Mouse (Mus musculus) heart, embryonic 11.5 days (tissue): ENCODE results near the gene Col23a1. TPM values are rescaled to one million over a fixed set of nuclear protein-coding genes. Genes with fewer than 3 reads are reported as not detected.
"Not testable (repeated sequence)": the region's sequence is repeated elsewhere in the genome, so short reads cannot be mapped to it uniquely, and the experiment has no call there.

Experiments
- ATAC-seq: fragments of 200-750 bp; cut with Nextera tagmentation; replicated peaks from 2 replicates; pipeline ENCODE4 v1.8.0; 2017; ENCODE audit warnings: moderate library complexity; ENCODE audit not compliant: insufficient number of reproducible peaks, low FRiP score, low TSS enrichment
- H3K27ac ChIP-seq: fragments of 300-500 bp; sonication (generic); 2 replicates; pipeline ENCODE4 v1.5.1; 2014; ENCODE audit warnings: mild to moderate bottlenecking, low read depth, low read length
- H3K27me3 ChIP-seq: fragments of 300-500 bp; sonication (generic); 2 replicates; pipeline ENCODE4 v1.6.1; 2014; ENCODE audit warnings: mild to moderate bottlenecking, low read length, mixed read lengths; ENCODE audit not compliant: control insufficient read depth, insufficient read depth
- H3K36me3 ChIP-seq: fragments of 300-500 bp; sonication (generic); 2 replicates; pipeline ENCODE4 v1.6.1; 2014; ENCODE audit warnings: mild to moderate bottlenecking, low read length, moderate library complexity, mixed read lengths; ENCODE audit not compliant: control insufficient read depth, insufficient read depth
- H3K4me1 ChIP-seq: fragments of 300-500 bp; sonication (generic); 2 replicates; pipeline ENCODE4 v1.6.1; 2014; ENCODE audit warnings: low read length; ENCODE audit not compliant: control insufficient read depth, insufficient read depth
- H3K4me2 ChIP-seq: fragments of 300-500 bp; sonication (generic); 2 replicates; pipeline ENCODE4 v1.6.1; 2014; ENCODE audit warnings: mild to moderate bottlenecking, moderate library complexity
- H3K4me3 ChIP-seq: fragments of 300-500 bp; sonication (generic); 2 replicates; pipeline ENCODE4 v1.5.1; 2014; ENCODE audit warnings: low read depth, low read length
- H3K9ac ChIP-seq: fragments of 300-500 bp; sonication (generic); 2 replicates; pipeline ENCODE4 v1.6.1; 2014; ENCODE audit warnings: mild to moderate bottlenecking, low read depth, low read length, moderate library complexity
- H3K9me3 ChIP-seq: fragments of 300-500 bp; sonication (generic); replicated peaks from 2 replicates; pipeline ENCODE4 v1.6.1; 2016; ENCODE audit warnings: low read length; ENCODE audit not compliant: control insufficient read depth
- WGBS: fragments of 180-500 bp; shearing (Covaris S2); extraction: QIAGEN DNeasy Blood & Tissue Kit; methylation state at CpG from one replicate; pipeline ENCODE4 v1.1.7; 2014; ENCODE audit not compliant: insufficient replicate concordance; 5-methylcytosine and 5-hydroxymethylcytosine counted together
- polyA plus RNA-seq: library from polyadenylated mRNA; unstranded; fragments of >200 nt; fragmentation: Nextera tagmentation; extraction: Ambion mirVana; gene quantifications from 2 replicates; pipeline ENCODE4 v1.2.1, GENCODE M21; 2014

Gene Col23a1
- polyA plus RNA-seq, 1 experiment from 2014 or later: 10.3 TPM

GRCm38 (mm10) chr11:51605602-51606446 is 316.1 kb downstream of the Col23a1 start:
- peaks cover 11% of the 10 kb centered on the region for H3K4me1 ChIP-seq

DNA sequence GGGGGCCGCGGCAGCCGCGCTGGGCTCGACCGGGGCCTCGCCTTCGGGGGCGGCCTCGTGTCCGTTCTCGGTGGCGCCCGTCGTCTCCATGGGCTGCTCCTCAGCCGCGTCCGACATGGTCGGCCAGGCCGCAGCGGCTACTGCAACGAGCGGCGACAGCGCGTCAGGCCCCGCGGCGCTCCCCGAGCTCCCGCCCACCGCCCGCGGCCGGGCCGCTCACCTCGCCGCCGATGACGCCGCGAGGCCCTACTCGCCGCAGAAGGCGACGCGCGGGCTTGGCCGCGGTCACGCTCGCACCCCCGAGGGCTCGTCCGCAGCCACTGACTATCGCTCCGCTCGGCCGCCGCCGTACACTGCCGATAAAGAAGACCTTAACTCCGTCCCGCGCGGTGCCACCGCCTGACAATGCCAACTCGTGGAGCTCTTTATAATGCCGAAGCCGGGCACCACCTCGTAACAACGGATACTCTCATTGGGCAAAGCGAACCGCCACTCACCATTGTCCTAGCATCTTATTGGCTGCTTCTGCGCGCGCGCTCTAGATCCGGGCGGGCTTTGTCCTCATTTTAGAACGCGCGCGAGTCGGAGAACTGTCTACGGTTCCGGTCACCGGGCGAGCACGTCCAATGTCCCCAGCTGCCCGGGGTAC is 316.9 kb downstream of the Col23a1 start, which contains the start of gene Hnrnpab:
Hnrnpab (minus strand) TSS at position 401 of the 649 bp plus-strand sequence.
- H3K27ac ChIP-seq: peak within 1 kb of the TSS; percentile 96
- no peaks in the 10 kb centered on the region for H3K27me3 ChIP-seq
- peak within 1 kb of the TSS; percentile 99 for H3K4me3 ChIP-seq
- H3K36me3 ChIP-seq: peaks cover 31% of the 10 kb centered on the region
- WGBS: under 1% methylated on average over 91 of the region's 91 CpGs
- H3K4me2 ChIP-seq: peak within 1 kb of the TSS; percentile 92
- no peaks in the 10 kb centered on the region for H3K9me3 ChIP-seq
- ATAC-seq: peak; percentile 89
- H3K9ac ChIP-seq: peak within 1 kb of the TSS; percentile 100
- peaks cover 11% of the 10 kb centered on the region for H3K4me1 ChIP-seq

More at GRCm38 (mm10) chr11:51605602-51606446, 316.1 kb downstream of the Col23a1 start:
- no peaks in the 10 kb centered on the region for H3K27me3 ChIP-seq
- H3K4me2 ChIP-seq: peak overlapping the region; percentile 92
- H3K9ac ChIP-seq: peak overlapping the region; percentile 100
- H3K27ac ChIP-seq: peak overlapping the region; percentile 96
- under 1% methylated on average over 79 of the region's 81 CpGs for WGBS
- peaks cover 39% of the 10 kb centered on the region for H3K36me3 ChIP-seq
- peak; percentile 79 for ATAC-seq
- H3K4me3 ChIP-seq: peak overlapping the region; percentile 99
- H3K9me3 ChIP-seq: no peaks in the 10 kb centered on the region

DNA sequence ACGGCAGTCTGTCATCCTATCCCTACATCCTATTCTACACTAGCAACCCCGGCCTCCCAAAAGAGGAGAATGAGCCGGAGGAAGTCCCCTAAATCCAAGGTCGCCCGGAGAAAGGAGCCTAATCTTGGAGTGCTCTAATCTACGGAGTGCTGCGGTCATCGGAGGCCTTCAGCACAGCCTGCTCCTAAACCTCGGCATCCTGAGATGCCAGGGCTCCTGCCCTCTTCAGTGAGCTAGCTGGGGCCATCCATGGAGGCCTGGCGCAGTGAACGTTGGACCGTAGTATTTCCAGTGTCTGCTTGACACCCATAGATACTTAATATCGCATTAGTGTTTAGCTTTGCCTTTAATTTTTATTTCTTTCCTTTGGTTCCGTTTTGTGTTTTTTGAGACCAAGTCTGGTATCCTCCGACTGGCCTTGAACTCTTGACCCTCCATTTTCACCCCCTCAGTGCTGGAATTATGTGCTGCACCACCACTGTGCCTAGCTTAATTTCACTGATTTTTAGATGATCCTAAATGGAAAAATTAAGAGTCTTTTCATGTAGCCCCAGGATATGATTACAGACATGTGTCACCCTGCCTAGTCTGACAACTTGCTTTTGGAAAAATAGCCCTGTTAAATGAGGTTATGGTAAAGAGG is 317.5 kb downstream of the Col23a1 start:
- Histone ChIP-seq H3K4me2 (peak overlapping the region; percentile 92), H3K27ac (peak overlapping the region; percentile 96), H3K36me3 (peaks cover 25% of the 10 kb centered on the region), H3K4me1 (peaks cover 11% of the 10 kb centered on the region), H3K27me3 (no peaks in the 10 kb centered on the region), H3K9ac (peak overlapping the region; percentile 100), H3K4me3 (peak overlapping the region; percentile 99), H3K9me3 (no peaks in the 10 kb centered on the region)
- peak; percentile 24; the same call in 1 of the 2 replicates for ATAC-seq
- 8% methylated on average over 15 of the region's 15 CpGs for WGBS

- Histone ChIP-seq H3K27me3 (no peaks in the 10 kb centered on the region), H3K36me3 (peaks cover 7% of the 10 kb centered on the region), H3K4me2 (no peak overlapping the region), H3K27ac (no peak overlapping the region), H3K9me3 (no peaks in the 10 kb centered on the region), H3K9ac (no peak overlapping the region), H3K4me1 (peaks cover 8% of the 10 kb centered on the region), H3K4me3 (no peak overlapping the region)
- no peak for ATAC-seq
- 58% methylated on average over 3 of the region's 3 CpGs for WGBS
These were observed 319.7 kb downstream of the Col23a1 start for GRCm38 (mm10) chr11:51609266-51609909.

GRCm38 (mm10) chr11:51609940-51610339 is 320.2 kb downstream of the Col23a1 start:
- not testable (repeated sequence) for H3K27ac ChIP-seq, H3K4me1 ChIP-seq, ATAC-seq, H3K4me3 ChIP-seq, H3K4me2 ChIP-seq, H3K9ac ChIP-seq, H3K36me3 ChIP-seq, H3K9me3 ChIP-seq, H3K27me3 ChIP-seq
- WGBS: 80% methylated on average over 5 of the region's 5 CpGs

GRCm38 (mm10) chr11:51614256-51614655 is 324.5 kb downstream of the Col23a1 start:
- H3K9ac ChIP-seq: no peak overlapping the region
- no peak overlapping the region for H3K27ac ChIP-seq
- H3K9me3 ChIP-seq: no peaks in the 10 kb centered on the region
- H3K4me3 ChIP-seq: no peak overlapping the region
- H3K36me3 ChIP-seq: no peaks in the 10 kb centered on the region
- H3K4me1 ChIP-seq: 0 out of 2 replicates have a peak, but pooled peaks cover 2% of the 10 kb centered on the region
- WGBS: 71% methylated on average over 8 of the region's 8 CpGs
- no peak overlapping the region for H3K4me2 ChIP-seq
- no peak for ATAC-seq
- no peaks in the 10 kb centered on the region for H3K27me3 ChIP-seq

DNA sequence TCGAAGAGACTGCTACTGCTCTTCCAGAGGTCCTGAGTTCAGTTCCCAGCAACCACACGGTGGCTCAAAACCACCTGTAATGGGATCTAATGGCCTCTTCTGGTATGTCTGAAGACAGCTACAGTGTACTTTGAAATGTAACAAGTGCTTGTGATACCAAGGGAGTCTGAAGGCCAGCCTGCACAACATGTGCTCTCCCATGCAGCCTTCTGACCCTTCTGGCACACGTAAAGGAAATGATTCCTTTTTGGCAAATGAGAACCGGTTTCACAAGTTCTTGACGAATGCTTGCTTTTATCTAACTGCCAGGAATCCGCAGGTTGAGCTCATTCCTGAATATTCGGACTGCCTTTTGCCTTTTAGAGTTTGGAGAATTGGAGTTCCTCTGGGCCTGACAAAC is 325.4 kb downstream of the Col23a1 start:
- Histone ChIP-seq H3K27ac (peak overlapping the region; percentile 71), H3K27me3 (no peaks in the 10 kb centered on the region), H3K9ac (peak overlapping the region; percentile 68), H3K9me3 (no peaks in the 10 kb centered on the region), H3K4me3 (peak overlapping the region; percentile 34), H3K36me3 (no peaks in the 10 kb centered on the region), H3K4me1 (0 out of 2 replicates have a peak, but pooled peaks cover 2% of the 10 kb centered on the region), H3K4me2 (peak overlapping the region; percentile 82)
- WGBS: 38% methylated on average over 7 of the region's 7 CpGs
- ATAC-seq: no peak

DNA sequence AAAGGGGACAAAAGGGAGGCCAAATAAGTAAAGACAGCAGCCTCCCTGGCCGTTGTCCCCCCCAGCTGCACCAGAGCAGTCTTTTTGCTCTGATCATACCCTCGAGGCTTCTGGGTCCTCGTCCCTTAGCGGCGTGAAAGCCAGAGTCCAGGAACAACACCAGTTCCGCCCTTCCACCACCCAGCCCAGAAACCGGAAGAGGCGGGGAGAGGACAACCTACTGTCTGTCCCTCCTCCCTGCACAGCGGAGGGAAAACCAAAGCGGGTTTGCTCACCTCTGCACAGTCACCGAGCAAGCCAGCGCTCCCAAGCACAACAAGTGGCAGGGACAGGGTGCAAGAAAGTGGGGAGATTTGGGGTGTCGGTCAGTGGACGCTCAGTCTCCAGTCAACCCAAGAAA is 325.9 kb downstream of the Col23a1 start:
- WGBS: 3% methylated on average over 14 of the region's 14 CpGs
- Histone ChIP-seq H3K36me3 (no peaks in the 10 kb centered on the region), H3K27ac (peak overlapping the region; percentile 71), H3K9me3 (no peaks in the 10 kb centered on the region), H3K4me2 (peak overlapping the region; percentile 82), H3K4me1 (peaks cover 6% of the 10 kb centered on the region; the same call in 1 of the 2 replicates), H3K4me3 (peak overlapping the region; percentile 34), H3K27me3 (no peaks in the 10 kb centered on the region), H3K9ac (peak overlapping the region; percentile 68)
- ATAC-seq: peak; percentile 83
